Mouse (Mus musculus) C2C12 (cell line): ENCODE data around the gene Agfg2.

Source experiments
- CEBPB ChIP-seq: IDR thresholded peaks from one replicate; pipeline ENCODE4 v1.6.1; 2011; ENCODE audit warnings: low read depth, mild to moderate bottlenecking, control low read depth, moderate library complexity
- CTCF ChIP-seq: IDR thresholded peaks from one replicate; pipeline ENCODE4 v1.5.1; 2011; ENCODE audit not compliant: control insufficient read depth, insufficient read depth, insufficient read length
- MAX ChIP-seq: IDR thresholded peaks from one replicate; pipeline ENCODE4 v1.6.1; 2011; ENCODE audit warnings: mild to moderate bottlenecking, control low read depth
- MYOG ChIP-seq: IDR thresholded peaks from one replicate; pipeline ENCODE4 v1.6.1; 2011; ENCODE audit not compliant: control insufficient read depth, insufficient read length; ENCODE audit errors: extremely low read depth

GRCm38 (mm10) chr5:137631591-137631990, 52.9 kb downstream of the Agfg2 start:
- TF ChIP-seq MYOG (no peak), CEBPB (no peak), CTCF (no peak), MAX (no peak)
